Mouse (Mus musculus): ENCODE data around the gene Psmb3.
"Not testable (repeated sequence)": the region's sequence is repeated elsewhere in the genome, so short reads cannot be mapped to it uniquely, and the experiment has no call there.

Gene Psmb3

DNA sequence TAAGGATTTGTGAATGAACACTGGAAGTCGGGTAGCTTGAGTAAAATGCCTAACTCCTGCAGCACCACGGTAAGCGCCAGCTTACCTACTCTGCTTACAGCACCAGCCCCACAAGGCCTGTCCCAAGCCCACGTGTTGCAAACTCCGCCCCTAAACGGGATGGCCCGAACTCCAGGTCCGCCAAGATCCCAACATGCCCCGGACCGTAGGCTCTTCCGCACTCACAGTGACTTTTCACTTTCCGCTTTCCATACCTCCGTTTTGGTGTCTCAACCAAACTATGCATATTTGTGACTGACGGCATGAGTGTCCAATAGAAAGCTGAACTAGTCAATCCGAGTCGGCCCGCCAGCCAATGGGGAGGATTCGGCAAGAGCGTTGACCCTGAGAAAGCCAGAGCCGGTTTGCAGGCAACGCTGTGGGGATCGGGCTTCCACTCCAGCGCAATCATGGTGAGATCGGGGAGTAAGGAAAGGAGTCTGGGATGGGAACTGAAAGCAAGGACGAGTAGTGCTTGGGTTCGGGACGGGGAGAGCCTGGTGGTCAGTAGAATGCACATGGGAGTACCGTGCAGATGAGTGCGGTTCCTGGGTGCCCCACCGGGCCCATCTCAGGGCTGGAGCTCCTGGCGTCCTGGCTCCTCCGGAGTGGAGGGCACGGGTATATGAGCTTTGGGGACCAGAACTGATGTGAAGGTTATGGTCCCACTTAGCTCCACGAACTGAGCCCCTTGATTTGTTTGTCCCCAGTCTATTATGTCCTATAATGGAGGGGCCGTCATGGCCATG, at the start of gene Psmb3:
Psmb3 (plus strand) TSS at position 361 of the 788 bp plus-strand sequence.
- peak; percentile 88 for ATAC-seq (ENCODE audit: insufficient number of reproducible peaks, low FRiP score, low TSS enrichment)

DNA sequence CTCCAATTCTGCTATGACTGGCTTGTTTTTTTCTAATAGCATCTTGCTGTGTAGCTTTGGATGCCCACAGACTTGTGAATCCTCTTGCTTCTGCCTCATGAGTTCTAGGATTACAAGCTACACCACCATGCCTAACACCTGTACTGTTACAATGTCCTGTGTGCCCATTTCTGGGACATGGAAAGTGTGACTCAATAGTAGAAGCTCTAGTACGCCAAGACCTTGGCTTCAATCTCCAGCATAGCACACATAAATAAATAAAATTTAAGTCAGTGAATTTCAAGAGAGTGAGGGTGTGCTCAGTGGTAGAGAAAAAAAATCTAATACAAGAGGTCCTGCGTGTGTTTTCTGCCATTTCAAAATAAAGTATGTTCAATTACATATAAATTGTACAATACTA, 49.0 kb upstream of the Psmb3 start:
- no peak for ATAC-seq (ENCODE audit: insufficient number of reproducible peaks, low FRiP score, low TSS enrichment)

DNA sequence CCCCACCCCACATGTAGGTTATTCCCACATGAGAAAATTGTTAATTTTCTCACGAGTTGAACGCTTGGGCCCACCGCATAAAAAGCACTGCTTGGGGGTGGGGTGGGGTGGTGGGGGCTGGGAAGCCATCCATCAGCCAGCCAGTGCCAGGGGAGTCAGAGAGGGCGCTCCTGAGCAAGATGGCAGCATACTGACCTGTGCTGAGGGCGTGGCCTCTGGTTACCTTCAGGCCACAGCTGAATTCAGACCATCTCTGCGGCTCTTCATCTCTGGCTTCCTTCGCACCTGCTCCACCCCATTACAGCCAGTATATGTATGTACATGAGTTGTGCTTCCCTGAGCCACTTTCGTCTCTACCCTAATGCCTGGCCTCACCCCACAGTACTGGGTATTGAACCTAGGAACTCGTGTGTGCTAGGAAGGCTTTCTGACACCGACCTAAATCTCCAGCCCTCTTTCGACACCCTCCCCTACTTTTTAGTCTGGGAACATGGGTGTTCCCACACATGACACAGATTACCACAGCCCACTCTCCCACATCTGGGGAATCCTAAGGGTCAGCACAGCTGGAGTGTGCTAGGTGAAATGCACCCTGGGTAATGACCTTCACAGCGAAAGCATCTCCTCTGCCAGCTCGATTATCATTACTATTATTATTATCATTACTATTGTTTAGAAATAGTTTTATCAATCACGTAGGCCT, 46.8 kb upstream of the Psmb3 start:
- no peak for ATAC-seq (ENCODE audit: insufficient number of reproducible peaks, low FRiP score, low TSS enrichment)

DNA sequence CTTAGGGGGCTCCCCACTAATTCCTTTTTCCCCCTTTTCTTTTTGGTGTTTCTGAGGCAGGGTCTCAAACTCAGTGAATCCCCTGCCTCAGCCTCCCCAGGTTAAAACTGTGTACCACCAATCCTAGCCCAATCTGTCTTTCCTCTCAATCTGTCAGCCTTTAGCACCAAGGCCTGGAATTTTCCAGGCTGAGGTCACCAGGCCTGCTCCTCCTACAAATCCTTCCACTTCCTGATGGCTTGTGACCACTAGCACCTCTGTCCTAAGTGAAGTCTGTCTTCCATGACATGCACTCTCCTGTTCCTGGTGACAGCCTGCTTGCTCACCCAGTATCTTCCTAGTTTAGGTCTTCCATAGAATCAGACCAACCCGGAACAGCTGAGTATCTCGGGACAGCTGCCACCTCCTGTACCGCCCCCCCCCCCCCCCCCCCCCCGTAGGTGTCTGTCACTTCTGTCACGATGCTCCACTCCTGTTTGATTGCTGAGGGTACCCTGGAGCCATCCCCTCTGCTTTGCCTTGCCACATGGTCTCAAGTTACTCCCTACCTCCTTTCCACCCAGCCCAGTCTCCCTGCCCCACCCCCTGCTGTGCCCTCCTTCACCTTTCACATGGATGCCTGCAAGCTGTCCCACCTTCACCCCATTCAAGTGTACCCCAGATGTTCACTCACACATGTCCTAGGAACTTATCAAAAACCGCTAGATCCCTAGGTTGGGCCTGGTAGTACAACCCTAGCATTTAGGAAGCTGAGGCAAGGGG, 45.8 kb upstream of the Psmb3 start:
- ATAC-seq (ENCODE audit: insufficient number of reproducible peaks, low FRiP score, low TSS enrichment): no peak

GRCm38 (mm10) chr11:97657967-97658366, 45.2 kb upstream of the Psmb3 start:
- ATAC-seq (ENCODE audit: insufficient number of reproducible peaks, low FRiP score, low TSS enrichment): not testable (repeated sequence)

GRCm38 (mm10) chr11:97658751-97659266, 44.4 kb upstream of the Psmb3 start:
- no peak for ATAC-seq (ENCODE audit: insufficient number of reproducible peaks, low FRiP score, low TSS enrichment)

DNA sequence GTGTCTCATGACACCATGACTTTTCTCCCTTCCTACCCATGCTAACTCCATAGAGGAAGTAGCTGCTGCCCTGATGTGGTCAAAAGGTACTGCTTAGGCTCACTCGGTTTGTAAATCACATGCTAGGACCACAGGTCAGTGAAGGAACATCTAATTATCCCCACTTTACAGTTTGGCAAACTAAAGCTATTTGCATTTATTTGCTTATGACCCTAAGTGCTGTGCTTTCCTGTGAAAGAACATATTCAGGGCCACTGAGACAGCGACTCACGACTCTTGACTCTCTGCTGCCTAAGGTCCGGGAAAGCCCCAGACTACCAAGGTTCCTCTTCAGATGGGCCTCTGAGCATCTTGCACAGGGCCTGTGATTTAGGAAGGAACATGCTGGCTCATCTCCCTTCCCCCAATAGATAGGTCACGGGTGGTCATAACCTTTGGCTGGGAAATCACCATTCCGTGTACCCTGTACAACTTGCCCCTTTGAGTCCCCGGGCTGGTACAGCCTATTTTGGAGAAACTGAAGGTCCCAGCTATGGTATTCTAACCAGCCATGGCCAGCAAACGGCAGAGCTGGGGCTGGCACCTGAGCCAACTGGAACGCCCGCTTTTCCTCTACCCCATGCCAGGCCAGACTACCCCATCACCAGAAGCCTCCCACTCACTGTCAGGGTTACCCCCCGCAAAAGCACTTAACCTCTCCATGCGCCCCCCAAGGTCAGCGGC, 43.8 kb upstream of the Psmb3 start:
- ATAC-seq (ENCODE audit: insufficient number of reproducible peaks, low FRiP score, low TSS enrichment): no peak

GRCm38 (mm10) chr11:97659990-97660714, 43.0 kb upstream of the Psmb3 start:
- ATAC-seq (ENCODE audit: insufficient number of reproducible peaks, low FRiP score, low TSS enrichment): peak; percentile 57; the same call in 1 of the 2 replicates

GRCm38 (mm10) chr11:97660734-97661647, 42.2 kb upstream of the Psmb3 start:
- ATAC-seq (ENCODE audit: insufficient number of reproducible peaks, low FRiP score, low TSS enrichment): no peak

- ATAC-seq (ENCODE audit: insufficient number of reproducible peaks, low FRiP score, low TSS enrichment): no peak
Observed at GRCm38 (mm10) chr11:97661648-97662133, 41.5 kb upstream of the Psmb3 start.

GRCm38 (mm10) chr11:97662207-97662892, 40.8 kb upstream of the Psmb3 start:
- no peak for ATAC-seq (ENCODE audit: insufficient number of reproducible peaks, low FRiP score, low TSS enrichment)

DNA sequence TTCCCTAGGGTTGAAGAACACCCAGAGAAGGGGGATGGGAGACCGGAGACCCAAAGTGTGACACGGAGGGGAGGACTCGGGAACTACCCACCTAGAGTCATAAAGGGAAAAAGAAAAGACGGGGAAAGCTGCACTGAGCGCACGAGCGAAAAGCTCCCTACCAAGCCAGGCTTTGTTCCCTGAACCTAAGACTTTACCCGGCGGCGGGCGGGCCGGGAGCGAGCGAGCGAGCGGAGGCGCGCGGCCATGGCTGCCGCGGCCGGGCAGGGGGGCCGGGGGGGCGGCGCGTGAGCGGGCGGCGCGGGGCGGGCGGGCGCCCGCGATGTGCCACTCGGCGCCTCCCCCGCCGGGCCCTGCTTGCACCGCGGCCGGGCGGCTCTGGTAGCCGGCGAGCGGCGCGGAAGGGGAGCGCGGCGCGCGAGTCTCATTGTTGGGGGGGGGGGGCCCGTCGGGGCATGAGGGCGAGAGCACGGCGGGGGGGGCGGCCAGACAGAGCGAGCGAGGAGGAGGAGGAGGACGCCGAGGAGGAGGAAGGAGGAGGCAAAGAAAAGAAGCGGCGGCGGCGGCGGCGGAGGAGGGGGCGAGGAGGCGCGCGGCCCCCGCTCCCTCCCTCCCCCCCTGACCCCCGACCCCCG, 40.2 kb upstream of the Psmb3 start, which contains the start of gene Mllt6:
Mllt6 (plus strand) TSS at position 522 of the 635 bp plus-strand sequence.
- peak; percentile 60; the same call in 1 of the 2 replicates for ATAC-seq (ENCODE audit: insufficient number of reproducible peaks, low FRiP score, low TSS enrichment)

DNA sequence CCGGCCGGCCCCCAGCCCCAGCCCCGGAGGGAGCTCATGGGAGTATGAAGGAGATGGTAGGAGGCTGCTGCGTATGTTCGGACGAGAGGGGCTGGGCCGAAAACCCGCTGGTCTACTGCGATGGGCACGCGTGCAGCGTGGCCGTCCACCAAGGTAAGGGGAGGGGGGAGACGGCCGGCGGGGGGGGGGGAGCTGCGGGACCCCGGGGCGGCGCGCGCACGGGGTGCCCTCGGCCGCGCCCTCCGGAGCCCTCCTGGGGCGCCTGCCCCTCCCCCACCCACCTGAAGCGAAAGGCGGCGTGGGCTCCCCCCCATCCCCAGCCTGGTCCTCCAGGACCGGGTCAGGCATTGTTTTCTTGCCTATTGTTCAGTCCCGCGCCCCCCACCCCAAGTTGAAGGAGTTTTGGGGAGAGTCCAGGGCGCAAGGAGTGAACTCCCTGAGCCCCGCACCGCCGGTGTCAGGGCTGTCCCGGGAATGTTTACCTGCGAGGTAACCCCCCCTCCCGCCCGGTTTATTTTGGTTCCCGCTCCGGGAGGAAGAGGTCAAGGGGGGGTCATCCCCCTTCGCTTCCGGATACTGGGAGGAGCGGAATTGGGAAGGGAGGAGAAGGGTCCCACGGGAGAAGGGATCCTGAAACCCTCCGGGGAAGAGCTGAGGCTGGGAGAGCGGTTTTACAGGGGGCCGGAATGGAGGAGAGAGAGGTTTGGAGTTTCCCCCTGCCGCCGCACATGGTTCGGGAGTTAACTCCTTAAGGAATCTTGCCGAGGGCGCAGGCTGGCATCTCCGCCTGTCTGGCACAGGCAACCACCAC, 39.5 kb upstream of the Psmb3 start:
- ATAC-seq (ENCODE audit: insufficient number of reproducible peaks, low FRiP score, low TSS enrichment): no peak

GRCm38 (mm10) chr11:97664339-97664665, 38.9 kb upstream of the Psmb3 start:
- no peak for ATAC-seq (ENCODE audit: insufficient number of reproducible peaks, low FRiP score, low TSS enrichment)

- no peak for ATAC-seq (ENCODE audit: insufficient number of reproducible peaks, low FRiP score, low TSS enrichment)
Observed at GRCm38 (mm10) chr11:97664771-97665240, 38.4 kb upstream of the Psmb3 start.

- no peak for ATAC-seq (ENCODE audit: insufficient number of reproducible peaks, low FRiP score, low TSS enrichment)
Observed at GRCm38 (mm10) chr11:97665431-97665830, 37.8 kb upstream of the Psmb3 start.
